Mouse (Mus musculus): ENCODE results near the gene Prss48. TPM values are rescaled to one million over a fixed set of nuclear protein-coding genes. Genes with fewer than 3 reads are reported as not detected.

Gene Prss48
- total RNA-seq, 2 experiments from 2014 or later, result not detected

Other genes starting within 250 kb of the Prss48 start
- 10 to 100 TPM; 47.6 to 48.0 TPM for gene Fam160a1, start 185.2 kb downstream of the Prss48 start, total RNA-seq (2021)
- 1 to 10 TPM; 8.1 to 8.6 TPM for gene Glt28d2, start 115.0 kb downstream of the Prss48 start, total RNA-seq (2021)
- 10 to 100 TPM; 30.0 to 39.3 TPM for gene Gm37240, start 115.0 kb downstream of the Prss48 start, total RNA-seq (2021)
- 10 to 100 TPM; 15.4 to 18.2 TPM for gene Sh3d19, start 31.4 kb downstream of the Prss48 start, total RNA-seq (2021)
- 100 to 1,000 TPM; 535 to 579 TPM for gene Rps3a1, start 140.2 kb upstream of the Prss48 start, total RNA-seq (2021)
- gene Lrba, start 222.2 kb upstream of the Prss48 start, total RNA-seq (2021), result 10 to 100 TPM; 25.0 to 26.2 TPM